Mouse (Mus musculus) C2C12 (cell line): ENCODE data around the gene Atg2b. TPM values are rescaled to one million over a fixed set of nuclear protein-coding genes. Genes with fewer than 3 reads are reported as not detected.

Experiments
- H3K27me3 ChIP-seq: one replicate; pipeline ENCODE4 v1.6.1; 2011; ENCODE audit not compliant: control insufficient read depth, insufficient read depth, insufficient read length
- H3K36me3 ChIP-seq: one replicate; pipeline ENCODE4 v1.6.1; 2011; ENCODE audit not compliant: control insufficient read depth, insufficient read depth
- H3K4me3 ChIP-seq: one replicate; pipeline ENCODE4 v1.5.1; 2011; ENCODE audit warnings: mild to moderate bottlenecking, control low read depth; ENCODE audit not compliant: poor library complexity, insufficient read depth, severe bottlenecking
- H3K79me2 ChIP-seq: one replicate; pipeline ENCODE4 v1.6.1; 2011; ENCODE audit not compliant: control insufficient read depth, insufficient read depth
- H3K79me3 ChIP-seq: one replicate; pipeline ENCODE4 v1.6.1; 2011; ENCODE audit warnings: low read depth, control low read depth
- H3ac ChIP-seq: one replicate; pipeline ENCODE3; 2011; ENCODE audit warnings: low read depth; ENCODE audit not compliant: control insufficient read depth, insufficient read length
- CEBPB ChIP-seq: IDR thresholded peaks from one replicate; pipeline ENCODE4 v1.6.1; 2011; ENCODE audit warnings: low read depth, mild to moderate bottlenecking, control low read depth, moderate library complexity
- CTCF ChIP-seq: IDR thresholded peaks from one replicate; pipeline ENCODE4 v1.5.1; 2011; ENCODE audit not compliant: control insufficient read depth, insufficient read depth, insufficient read length
- FOSL1 ChIP-seq: IDR thresholded peaks from one replicate; pipeline ENCODE4 v1.8.0; 2011; ENCODE audit warnings: mild to moderate bottlenecking, low read length; ENCODE audit not compliant: poor library complexity, insufficient read depth, severe bottlenecking
- MAX ChIP-seq: IDR thresholded peaks from one replicate; pipeline ENCODE4 v1.6.1; 2011; ENCODE audit warnings: mild to moderate bottlenecking, control low read depth
- MYOD1 ChIP-seq: IDR thresholded peaks from one replicate; pipeline ENCODE4 v1.6.1; 2011; ENCODE audit warnings: low read depth; ENCODE audit not compliant: control insufficient read depth, insufficient read length
- MYOG ChIP-seq: IDR thresholded peaks from one replicate; pipeline ENCODE4 v1.6.1; 2011; ENCODE audit not compliant: control insufficient read depth, insufficient read length; ENCODE audit errors: extremely low read depth
- USF1 ChIP-seq: IDR thresholded peaks from one replicate; pipeline ENCODE4 v1.6.1; 2011; ENCODE audit warnings: low read depth, mild to moderate bottlenecking, control low read depth, moderate library complexity
- polyA plus RNA-seq: library from polyadenylated mRNA; unstranded; fragments of >200 nt; fragmentation: generic; extraction: Trizol; gene quantifications from one replicate; pipeline ENCODE4 v1.2.1, GENCODE M21; 2012; ENCODE audit warnings: missing spikeins

Atg2b gene
- polyA plus RNA-seq, 1 experiment: 15.9 TPM

DNA sequence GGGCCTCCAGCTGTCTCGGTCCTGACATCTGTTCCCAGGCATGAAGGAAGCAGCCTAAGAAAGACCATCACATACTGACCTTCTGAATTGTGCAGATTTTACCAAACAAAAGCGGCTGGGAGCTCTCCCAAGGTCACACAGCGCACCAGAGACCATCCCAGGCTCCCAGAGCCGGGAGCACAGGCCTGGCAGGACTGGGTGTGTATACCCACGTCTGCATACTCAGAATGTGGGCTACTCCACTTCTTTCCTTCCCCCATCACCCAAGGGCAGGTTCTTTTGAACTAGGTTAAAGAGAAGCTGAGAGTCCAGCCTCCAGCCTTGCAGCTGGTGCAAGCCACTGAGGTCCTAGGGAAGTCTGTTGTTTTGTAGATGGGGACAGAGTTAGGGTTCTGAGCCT lies 85.9 kb downstream of the Atg2b start:
- H3K27me3 ChIP-seq: no peaks in the 10 kb centered on the region
- H3K79me2 ChIP-seq: no peaks in the 10 kb centered on the region
- H3K36me3 ChIP-seq: no peaks in the 10 kb centered on the region
- H3ac ChIP-seq: no peak overlapping the region
- TF ChIP-seq MYOD1: no peak
- H3K4me3 ChIP-seq: no peak overlapping the region
- no peaks in the 10 kb centered on the region for H3K79me3 ChIP-seq

DNA sequence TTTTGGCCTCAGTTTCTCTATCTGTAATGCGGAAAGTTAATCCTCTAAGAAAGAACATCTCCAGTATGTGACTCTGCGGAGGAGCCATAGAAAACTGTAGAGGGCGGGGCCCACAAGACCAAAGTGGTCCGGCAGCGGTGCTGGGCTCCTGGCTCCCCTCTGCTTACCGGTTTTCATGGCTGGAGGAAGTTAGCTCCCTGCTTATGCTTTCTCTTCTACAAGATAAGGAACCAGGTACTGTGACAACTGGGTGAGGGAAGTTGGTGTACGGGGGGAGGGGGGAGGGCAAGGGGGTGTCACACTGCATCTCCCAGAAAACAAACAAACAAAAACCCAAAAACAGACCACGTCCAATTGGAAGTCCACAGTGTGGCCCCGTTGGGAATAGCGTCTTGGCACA lies 86.5 kb downstream of the Atg2b start:
- no peak overlapping the region for H3ac ChIP-seq
- no peaks in the 10 kb centered on the region for H3K27me3 ChIP-seq
- H3K4me3 ChIP-seq: no peak overlapping the region
- H3K36me3 ChIP-seq: no peaks in the 10 kb centered on the region
- H3K79me2 ChIP-seq: no peaks in the 10 kb centered on the region
- no peaks in the 10 kb centered on the region for H3K79me3 ChIP-seq
- TF ChIP-seq FOSL1 (no peak), MYOD1 (no peak), CEBPB (no peak), MAX (no peak)

DNA sequence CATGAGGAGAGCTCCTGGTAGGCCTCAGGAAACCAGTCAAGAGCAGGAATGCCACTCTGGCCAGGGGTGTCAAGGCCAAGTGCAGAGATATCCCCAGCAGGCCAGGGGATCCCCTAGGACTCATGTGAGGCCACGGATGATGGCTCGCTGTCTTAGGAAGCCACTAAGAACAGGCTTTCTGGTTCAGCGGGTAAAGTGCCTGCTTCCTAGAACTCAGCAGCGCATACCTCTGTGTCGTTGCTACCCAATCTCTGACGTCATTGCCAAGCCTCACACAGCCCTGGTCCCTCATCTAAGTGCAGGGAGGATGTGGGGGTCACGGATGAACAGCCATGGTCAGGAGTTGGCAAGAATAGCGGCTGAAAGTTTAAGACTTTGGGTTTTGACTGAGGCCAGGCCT lies 87.9 kb downstream of the Atg2b start:
- Histone ChIP-seq H3K4me3 (no peak overlapping the region), H3K36me3 (no peaks in the 10 kb centered on the region), H3K27me3 (no peaks in the 10 kb centered on the region), H3K79me2 (no peaks in the 10 kb centered on the region), H3ac (no peak overlapping the region), H3K79me3 (no peaks in the 10 kb centered on the region)
- TF ChIP-seq MYOD1 (no peak), CTCF (no peak), MYOG (no peak), MAX (no peak), FOSL1 (no peak)

DNA sequence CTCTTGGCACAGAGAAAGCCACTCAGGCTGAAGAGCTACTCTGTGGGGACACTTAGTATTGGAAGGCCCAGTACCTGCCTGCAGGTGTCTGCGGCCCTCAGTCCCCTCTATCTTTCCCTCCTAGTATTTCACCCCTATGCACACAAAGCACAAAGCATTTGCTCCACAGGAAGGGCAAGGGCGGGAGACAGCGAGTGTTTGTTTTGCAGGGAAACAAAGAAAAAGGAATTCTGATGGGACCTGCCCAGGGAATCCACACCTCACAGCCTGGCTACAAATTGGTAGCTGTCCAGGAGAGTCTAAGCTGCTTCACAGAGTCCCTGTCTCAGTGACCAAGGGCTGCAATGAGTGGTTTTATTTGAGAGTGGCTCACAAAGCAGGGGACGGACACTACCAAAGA lies 91.5 kb downstream of the Atg2b start:
- no peaks in the 10 kb centered on the region for H3K79me2 ChIP-seq
- no peak overlapping the region for H3ac ChIP-seq
- TF ChIP-seq CEBPB (no peak), MYOD1 (no peak), FOSL1 (no peak), MYOG (no peak), MAX (no peak), CTCF (no peak), USF1 (no peak)
- no peaks in the 10 kb centered on the region for H3K36me3 ChIP-seq
- no peaks in the 10 kb centered on the region for H3K27me3 ChIP-seq
- H3K4me3 ChIP-seq: no peak overlapping the region
- no peaks in the 10 kb centered on the region for H3K79me3 ChIP-seq

DNA sequence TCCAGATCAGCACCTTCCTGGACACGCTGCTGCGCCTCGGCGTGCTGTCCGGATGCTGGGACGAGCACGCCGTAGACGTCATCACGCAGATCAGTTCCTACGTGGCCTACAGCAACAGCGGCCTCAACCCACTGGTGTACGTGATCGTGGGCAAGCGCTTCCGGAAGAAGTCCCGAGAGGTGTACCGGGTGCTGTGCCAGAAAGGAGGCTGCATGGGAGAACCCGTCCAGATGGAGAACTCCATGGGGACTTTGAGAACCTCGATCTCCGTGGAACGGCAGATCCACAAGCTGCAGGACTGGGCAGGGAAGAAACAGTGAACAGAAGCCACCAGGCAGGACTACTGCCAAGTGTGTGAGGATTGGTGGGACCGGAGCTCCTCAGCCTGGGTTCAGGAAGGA lies 92.7 kb downstream of the Atg2b start:
- no peaks in the 10 kb centered on the region for H3K79me2 ChIP-seq
- H3K27me3 ChIP-seq: no peaks in the 10 kb centered on the region
- H3K4me3 ChIP-seq: no peak overlapping the region
- no peaks in the 10 kb centered on the region for H3K79me3 ChIP-seq
- no peak overlapping the region for H3ac ChIP-seq
- no peak for TF ChIP-seq MYOD1
- TF ChIP-seq MAX: no peak
- H3K36me3 ChIP-seq: no peaks in the 10 kb centered on the region

DNA sequence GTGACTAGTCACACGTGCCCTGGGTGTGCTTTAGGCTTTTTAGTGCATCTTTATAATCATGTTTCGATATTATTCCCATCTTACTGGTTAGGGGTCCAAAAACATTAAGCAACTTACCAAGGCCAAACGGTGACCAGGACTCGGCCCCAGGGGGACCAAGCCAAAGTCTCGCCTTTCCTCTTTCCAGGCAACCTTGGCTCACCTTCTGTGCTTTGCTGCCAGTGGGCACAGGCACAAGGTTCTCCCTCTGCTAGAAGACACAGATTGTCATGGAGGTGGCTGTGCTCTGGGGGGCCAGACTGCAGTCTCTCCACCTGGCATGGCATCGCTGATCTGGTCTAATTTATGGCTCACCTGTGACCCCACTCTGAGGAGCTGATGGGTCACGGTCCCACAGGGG lies 94.2 kb downstream of the Atg2b start:
- Histone ChIP-seq H3ac (no peak overlapping the region), H3K79me3 (no peaks in the 10 kb centered on the region), H3K36me3 (no peaks in the 10 kb centered on the region), H3K79me2 (no peaks in the 10 kb centered on the region), H3K27me3 (no peaks in the 10 kb centered on the region), H3K4me3 (no peak overlapping the region)
- TF ChIP-seq USF1 (no peak), CTCF (no peak), FOSL1 (no peak), MAX (no peak), MYOD1 (no peak), CEBPB (no peak), MYOG (no peak)
